Mouse (Mus musculus) embryonic facial prominence, embryonic 12.5 days (tissue): ENCODE measurements at regions not wholly inside any gene's neighbourhood (a gene's known extent, or its start where the extent isn't known, plus 50 kb on each side); places are given as distances from the start of the nearest gene placed in this dataset.
A peak's percentile ranks its signal among the peaks of the same experiment; 100 is the strongest.

Experiments used
- ATAC-seq: fragments of 200-750 bp; cut with Nextera tagmentation; 2 replicates; pipeline ENCODE4 v1.8.0; 2017; ENCODE audit not compliant: insufficient number of reproducible peaks, insufficient read depth, low FRiP score, low TSS enrichment
- H3K27ac ChIP-seq: fragments of 300-500 bp; sonication (generic); 2 replicates; pipeline ENCODE4 v1.5.1; 2016; ENCODE audit warnings: mild to moderate bottlenecking
- H3K27me3 ChIP-seq: fragments of 300-500 bp; sonication (generic); 2 replicates; pipeline ENCODE4 v1.6.1; 2016; ENCODE audit warnings: mild to moderate bottlenecking, moderate library complexity
- H3K36me3 ChIP-seq: fragments of 300-500 bp; sonication (generic); 2 replicates; pipeline ENCODE4 v1.6.1; 2016; ENCODE audit warnings: mild to moderate bottlenecking
- H3K4me1 ChIP-seq: fragments of 300-500 bp; sonication (generic); 2 replicates; pipeline ENCODE4 v1.6.1; 2016
- H3K4me2 ChIP-seq: fragments of 300-500 bp; sonication (generic); replicated peaks from 2 replicates; pipeline ENCODE4 v1.6.1; 2016; ENCODE audit warnings: mild to moderate bottlenecking, moderate library complexity
- H3K4me3 ChIP-seq: fragments of 300-500 bp; sonication (generic); 2 replicates; pipeline ENCODE4 v1.5.1; 2016; ENCODE audit warnings: mild to moderate bottlenecking
- H3K9ac ChIP-seq: fragments of 300-500 bp; sonication (generic); 2 replicates; pipeline ENCODE4 v1.6.1; 2016; ENCODE audit warnings: mild to moderate bottlenecking, moderate library complexity
- H3K9me3 ChIP-seq: fragments of 300-500 bp; sonication (generic); 2 replicates; pipeline ENCODE4 v1.6.1; 2016; ENCODE audit warnings: mild to moderate bottlenecking, moderate library complexity
- WGBS: fragments of 180-500 bp; shearing (Covaris S2); methylation state at CpG from one replicate; pipeline ENCODE4 v1.1.7; 2016; 5-methylcytosine and 5-hydroxymethylcytosine counted together

DNA sequence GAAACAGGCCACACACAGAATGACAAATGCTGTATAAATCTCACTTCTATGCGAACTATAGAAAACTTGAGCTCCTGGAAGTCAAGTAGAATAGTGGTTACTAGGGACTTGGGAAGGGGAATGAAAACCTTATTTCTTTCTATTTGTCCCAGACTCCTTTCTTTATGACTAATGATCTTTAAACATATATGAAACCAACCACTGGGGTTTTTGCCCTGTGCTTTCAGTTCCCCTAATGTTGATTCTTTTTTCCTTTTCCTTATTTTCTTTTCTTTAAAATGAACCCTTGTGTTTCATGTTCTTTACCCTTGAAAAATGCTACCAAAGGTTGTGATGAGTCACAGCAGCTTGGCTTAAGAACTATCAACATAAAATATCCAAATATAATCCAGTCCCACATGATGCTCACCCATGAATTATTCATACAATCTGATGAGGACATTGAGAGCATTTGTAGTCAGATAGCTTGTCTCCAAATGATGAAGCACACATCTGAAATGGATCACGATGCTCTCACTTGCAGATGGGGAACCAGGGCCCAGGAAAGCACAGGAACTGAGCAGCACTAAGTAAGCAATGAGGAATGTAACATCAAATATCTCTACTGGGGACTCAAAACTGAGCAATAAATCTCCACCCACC, 470.2 kb upstream of the Ubash3b start:
- H3K27ac ChIP-seq, result no peak overlapping the region
- no peak for ATAC-seq
- no peaks in the 10 kb centered on the region for H3K27me3 ChIP-seq
- H3K4me2 ChIP-seq, result no peak overlapping the region
- WGBS, result 85% methylated on average over 2 of the region's 2 CpGs
- H3K4me1 ChIP-seq, result no peaks in the 10 kb centered on the region
- H3K9me3 ChIP-seq, result no peaks in the 10 kb centered on the region
- no peak overlapping the region for H3K4me3 ChIP-seq
- H3K9ac ChIP-seq, result no peak overlapping the region
- no peaks in the 10 kb centered on the region for H3K36me3 ChIP-seq

DNA sequence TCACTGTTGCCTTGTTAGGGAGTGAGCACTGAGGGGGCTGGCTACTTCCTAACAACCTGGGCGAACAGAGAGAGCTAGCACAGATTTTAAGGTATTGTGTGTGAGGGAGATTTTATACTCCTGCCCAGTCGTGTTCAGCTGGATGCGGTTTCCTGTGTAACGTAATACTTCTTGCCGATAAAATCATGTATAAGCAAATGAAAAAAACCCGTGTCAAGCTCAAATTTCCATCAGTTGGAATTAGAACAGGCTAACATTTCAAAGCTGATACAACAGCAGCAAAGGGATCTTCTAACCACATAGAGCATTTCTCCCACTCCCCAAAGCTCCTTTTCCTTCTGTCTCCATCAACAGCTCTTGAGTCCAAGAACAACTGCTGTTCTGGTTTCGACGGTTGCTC, 459.8 kb upstream of the Ubash3b start:
- Histone ChIP-seq H3K4me1 (peaks cover 4% of the 10 kb centered on the region; the same call in 1 of the 2 replicates), H3K4me2 (no peak overlapping the region), H3K27me3 (no peaks in the 10 kb centered on the region), H3K9ac (no peak overlapping the region), H3K36me3 (no peaks in the 10 kb centered on the region), H3K9me3 (no peaks in the 10 kb centered on the region), H3K4me3 (no peak overlapping the region), H3K27ac (peak overlapping the region; percentile 84)
- ATAC-seq, result 0 out of 2 replicates have a peak, but pooled peaks have one; percentile 47
- WGBS, result 17% methylated on average over 8 of the region's 8 CpGs

DNA sequence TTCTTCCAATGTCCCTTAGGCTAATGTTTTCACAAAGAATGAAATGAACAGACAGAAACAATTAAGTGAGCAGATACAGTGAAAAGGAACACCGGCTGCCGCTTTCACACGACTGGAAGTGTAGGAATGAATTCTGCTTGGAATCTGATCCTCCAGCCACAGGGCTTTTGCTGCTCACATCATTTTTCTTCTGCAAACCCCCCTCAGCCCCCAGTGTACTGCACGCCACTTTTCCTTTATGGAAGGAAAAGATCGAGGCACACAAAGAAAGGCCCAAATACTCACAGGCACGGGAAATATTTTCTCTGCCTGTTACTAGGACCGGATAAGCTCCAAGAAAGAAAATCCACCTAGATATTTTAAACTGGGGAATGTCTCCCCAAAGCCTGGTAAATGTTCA, 452.5 kb upstream of the Ubash3b start:
- ATAC-seq, result peak; percentile 79; the same call in 1 of the 2 replicates
- no peaks in the 10 kb centered on the region for H3K36me3 ChIP-seq
- peak overlapping the region; percentile 96 for H3K27ac ChIP-seq
- H3K4me1 ChIP-seq, result peaks cover 45% of the 10 kb centered on the region
- H3K4me2 ChIP-seq, result peak overlapping the region; percentile 11; the same call in 1 of the 2 replicates
- no peaks in the 10 kb centered on the region for H3K27me3 ChIP-seq
- WGBS, result 7% methylated on average over 7 of the region's 7 CpGs
- no peaks in the 10 kb centered on the region for H3K9me3 ChIP-seq
- no peak overlapping the region for H3K9ac ChIP-seq
- no peak overlapping the region for H3K4me3 ChIP-seq

- Histone ChIP-seq H3K4me3 (no peak overlapping the region), H3K27me3 (no peaks in the 10 kb centered on the region), H3K36me3 (no peaks in the 10 kb centered on the region), H3K4me1 (peaks cover 45% of the 10 kb centered on the region), H3K9me3 (no peaks in the 10 kb centered on the region), H3K4me2 (peak overlapping the region; percentile 36), H3K9ac (no peak overlapping the region), H3K27ac (peak overlapping the region; percentile 96)
- WGBS, result 30% methylated on average over 14 of the region's 14 CpGs
- ATAC-seq, result no peak
Observed at GRCm38 (mm10) chr9:41612802-41613550, 451.5 kb upstream of the Ubash3b start.

- peaks cover 45% of the 10 kb centered on the region for H3K4me1 ChIP-seq
- peak; percentile 50; the same call in 1 of the 2 replicates for ATAC-seq
Observed at GRCm38 (mm10) chr9:41612452-41612795, 450.9 kb upstream of the Ubash3b start.

GRCm38 (mm10) chr9:41611534-41612451, 450.3 kb upstream of the Ubash3b start:
- peaks cover 45% of the 10 kb centered on the region for H3K4me1 ChIP-seq
- H3K36me3 ChIP-seq, result no peaks in the 10 kb centered on the region
- peak; percentile 81 for ATAC-seq
- WGBS, result 9% methylated on average over 11 of the region's 11 CpGs
- H3K9me3 ChIP-seq, result no peaks in the 10 kb centered on the region
- H3K9ac ChIP-seq, result peak overlapping the region; percentile 7; the same call in 1 of the 2 replicates
- H3K27ac ChIP-seq, result peak overlapping the region; percentile 96
- H3K27me3 ChIP-seq, result no peaks in the 10 kb centered on the region
- H3K4me3 ChIP-seq, result 0 out of 2 replicates have a peak overlapping the region, but pooled peaks have one; percentile 10
- H3K4me2 ChIP-seq, result peak overlapping the region; percentile 36

More at GRCm38 (mm10) chr9:41612452-41612795, 450.9 kb upstream of the Ubash3b start:
- Histone ChIP-seq H3K4me2 (peak overlapping the region; percentile 36), H3K9ac (no peak overlapping the region), H3K27ac (peak overlapping the region; percentile 96), H3K4me3 (0 out of 2 replicates have a peak overlapping the region, but pooled peaks have one; percentile 10), H3K27me3 (no peaks in the 10 kb centered on the region), H3K9me3 (no peaks in the 10 kb centered on the region), H3K36me3 (no peaks in the 10 kb centered on the region)
- WGBS, result 8% methylated on average over 7 of the region's 7 CpGs

- Histone ChIP-seq H3K4me1 (peaks cover 46% of the 10 kb centered on the region), H3K4me2 (no peak overlapping the region), H3K27ac (peak overlapping the region; percentile 96), H3K9ac (no peak overlapping the region; the same call in 1 of the 2 replicates), H3K27me3 (no peaks in the 10 kb centered on the region), H3K36me3 (no peaks in the 10 kb centered on the region), H3K9me3 (no peaks in the 10 kb centered on the region), H3K4me3 (no peak overlapping the region)
- no peak for ATAC-seq
- 26% methylated on average over 4 of the region's 4 CpGs for WGBS
Observed at GRCm38 (mm10) chr9:41610347-41610746, 448.9 kb upstream of the Ubash3b start.

- H3K4me1 ChIP-seq, result peaks cover 16% of the 10 kb centered on the region
- WGBS, result 59% methylated on average over 1 of the region's 1 CpGs
- 0 out of 2 replicates have a peak overlapping the region, but pooled peaks have one; percentile 6 for H3K27ac ChIP-seq
- no peak overlapping the region for H3K4me3 ChIP-seq
- H3K9me3 ChIP-seq, result no peaks in the 10 kb centered on the region
- no peaks in the 10 kb centered on the region for H3K36me3 ChIP-seq
- H3K4me2 ChIP-seq, result no peak overlapping the region
- no peaks in the 10 kb centered on the region for H3K27me3 ChIP-seq
- no peak for ATAC-seq
- H3K9ac ChIP-seq, result no peak overlapping the region
Observed at GRCm38 (mm10) chr9:41606136-41606535, 444.6 kb upstream of the Ubash3b start.

DNA sequence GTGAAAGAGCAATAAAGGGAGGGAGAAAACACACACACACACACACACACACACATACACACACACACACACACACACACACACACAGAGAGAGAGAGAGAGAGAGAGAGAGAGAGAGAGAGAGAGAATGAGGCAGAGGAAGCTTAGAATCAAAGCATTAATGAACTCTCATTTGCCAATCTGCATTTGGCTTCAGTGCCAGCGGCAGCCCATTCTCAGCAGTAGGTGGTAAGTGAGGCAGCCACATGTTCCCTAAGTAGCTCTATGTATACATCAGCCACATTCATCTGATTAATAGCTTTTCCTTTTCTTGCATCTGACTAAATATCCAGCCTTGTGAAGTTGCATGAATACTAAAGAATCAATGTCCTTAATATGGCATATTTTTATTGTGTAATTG, 443.4 kb upstream of the Ubash3b start:
- no peak for ATAC-seq
- Histone ChIP-seq H3K4me1 (peaks cover 17% of the 10 kb centered on the region), H3K36me3 (no peaks in the 10 kb centered on the region), H3K4me2 (no peak overlapping the region), H3K9ac (no peak overlapping the region), H3K27me3 (no peaks in the 10 kb centered on the region), H3K4me3 (no peak overlapping the region), H3K27ac (no peak overlapping the region), H3K9me3 (no peaks in the 10 kb centered on the region)
- 74% methylated on average over 1 of the region's 1 CpGs for WGBS

GRCm38 (mm10) chr9:41600778-41601177, 439.3 kb upstream of the Ubash3b start:
- no peak for ATAC-seq

GRCm38 (mm10) chr9:41599874-41600273, 438.4 kb upstream of the Ubash3b start:
- no peak overlapping the region for H3K9ac ChIP-seq
- H3K4me1 ChIP-seq, result peaks cover 42% of the 10 kb centered on the region
- WGBS, result 30% methylated on average over 1 of the region's 1 CpGs
- no peaks in the 10 kb centered on the region for H3K27me3 ChIP-seq
- peak; percentile 42; the same call in 1 of the 2 replicates for ATAC-seq
- no peaks in the 10 kb centered on the region for H3K9me3 ChIP-seq
- no peaks in the 10 kb centered on the region for H3K36me3 ChIP-seq
- H3K4me3 ChIP-seq, result no peak overlapping the region
- peak overlapping the region; percentile 75 for H3K27ac ChIP-seq
- H3K4me2 ChIP-seq, result no peak overlapping the region

More at GRCm38 (mm10) chr9:41600778-41601177, 439.3 kb upstream of the Ubash3b start:
- Histone ChIP-seq H3K9me3 (no peaks in the 10 kb centered on the region), H3K9ac (no peak overlapping the region), H3K4me1 (peaks cover 41% of the 10 kb centered on the region), H3K4me2 (no peak overlapping the region), H3K27me3 (no peaks in the 10 kb centered on the region), H3K4me3 (no peak overlapping the region), H3K27ac (peak overlapping the region; percentile 75), H3K36me3 (no peaks in the 10 kb centered on the region)
- 42% methylated on average over 3 of the region's 3 CpGs for WGBS
